8 mouse cellular contexts compared by ENCODE assay signal in genomic region chr7:79148711-79149266, GRCm38 (mm10). TPM values are rescaled to one million over a fixed set of nuclear protein-coding genes. Genes with fewer than 3 reads are reported as not detected.
DNase-seq lines count a peak whose midpoint lies in the region; ATAC-seq and TF ChIP-seq lines count a peak whose summit lies in the region.

Mfge8 (minus strand) TSS chr7:79149060.

- CTCF ChIA-PET in Patski (lab: Charles Lee) = interaction anchor here (0.6 kb wide), 1 partner anchor 80 kb away, joined by 3 read pairs; no protein-coding TSS in a partner anchor

- H3K9me3 ChIP-seq in hindbrain, embryonic 13.5 days = no peaks in the 10 kb centered on the region

- under 1% methylated on average over 39 of the region's 39 CpGs for WGBS in hindbrain, embryonic 13.5 days

- DNase-seq in Patski (ENCODE audit: low read depth, low spot score) = peak; percentile 44
- peak; percentile 73 to 87 for DNase-seq in cerebellum, postnatal 10 days
- DNase-seq in frontal cortex, postnatal 25 days (ENCODE audit: low spot score in 2 of 2) = peak; percentile 29 to 63
- peak; percentile 67 to 79 for DNase-seq in layer of hippocampus, postnatal 14 days (ENCODE audit: low spot score in 2 of 2)
- DNase-seq in lung, postnatal 14 days = peak; percentile 92
- DNase-seq in ovary, postnatal 36 days (ENCODE audit: low spot score) = peak; percentile 91
- peak; percentile 84 for DNase-seq in thymus, postnatal 25 days

- peaks cover 23% of the 10 kb centered on the region for H3K4me1 ChIP-seq in hindbrain, embryonic 13.5 days (replicated peaks)

- H3K27ac ChIP-seq in hindbrain, embryonic 13.5 days = peak within 1 kb of the TSS; percentile 13; the same call in 1 of the 2 replicates

- no peaks in the 10 kb centered on the region for H3K36me3 ChIP-seq in hindbrain, embryonic 13.5 days

- peak; percentile 65 for ATAC-seq in Patski
- ATAC-seq in hindbrain, embryonic 13.5 days (ENCODE audit: low FRiP score) = peak; percentile 92

- H3K4me3 ChIP-seq in hindbrain, embryonic 13.5 days = peak within 1 kb of the TSS; percentile 54

- H3K4me2 ChIP-seq in hindbrain, embryonic 13.5 days = peak within 1 kb of the TSS; percentile 90

- H3K9ac ChIP-seq in hindbrain, embryonic 13.5 days = peak within 1 kb of the TSS; percentile 69

- TF ChIP-seq CTCF in Patski (IDR thresholded peaks at IDR 0.05) = no peak

- H3K27me3 ChIP-seq in Patski = no peaks in the 10 kb centered on the region
- peaks cover 8% of the 10 kb centered on the region; the same call in 1 of the 2 replicates for H3K27me3 ChIP-seq in hindbrain, embryonic 13.5 days

- POLR2A ChIA-PET in Patski (lab: Charles Lee) = interaction anchor here (0.5 to 0.9 kb wide), 3 partner anchors 92 to 381 kb away, joined by 3 to 5 read pairs (median 4); no protein-coding TSS in a partner anchor

- in situ Hi-C loops in Patski (cut with MboI; ENCODE audit: low pct_unique_long_range_greater_than_20kb) = no loop called here

RNA-seq across cellular contexts. Expression of gene Mfge8, which starts in this region (rescaled TPM):
- polyA plus RNA-seq in Patski (2021) = 784 TPM
- polyA plus RNA-seq in hindbrain, embryonic 13.5 days (2015; fragmentation: Nextera tagmentation; extraction: Ambion mirVana) = 86.5 and 97.8 TPM in 2 replicates
- 100 to 1,000 TPM; 136 to 141 TPM for total RNA-seq in layer of hippocampus, postnatal 14 days (2021)

Comparison
In these comparisons a context has a peak if more than half of its experiments do, and no peak if none do; other contexts are left out.
1. Peak in every context shown above with its lines: DNase-seq, ATAC-seq, H3K4me3 ChIP-seq and H3K27ac ChIP-seq.